Mouse (Mus musculus) forebrain, embryonic 11.5 days (tissue): Measurements from ENCODE around the gene Loxl3. TPM values are rescaled to one million over a fixed set of nuclear protein-coding genes. Genes with fewer than 3 reads are reported as not detected.

ENCODE experiments used
- ATAC-seq: fragments of 200-750 bp; cut with Nextera tagmentation; replicated peaks from 2 replicates; pipeline ENCODE4 v1.8.0; 2017; ENCODE audit warnings: moderate TSS enrichment; ENCODE audit not compliant: low FRiP score
- DNase-seq: peaks from one replicate; pipeline ENCODE4 v3.0.0-alpha.2; 2017; ENCODE audit warnings: low spot score
- H3K27ac ChIP-seq: fragments of 300-500 bp; sonication (generic); 2 replicates; pipeline ENCODE4 v1.5.1; 2014; ENCODE audit warnings: low read depth, low read length
- H3K27me3 ChIP-seq: fragments of 300-500 bp; sonication (generic); 2 replicates; pipeline ENCODE4 v1.6.1; 2014; ENCODE audit warnings: mild to moderate bottlenecking, low read length, mixed read lengths; ENCODE audit not compliant: control insufficient read depth, insufficient read depth
- H3K36me3 ChIP-seq: fragments of 300-500 bp; sonication (generic); 2 replicates; pipeline ENCODE4 v1.6.1; 2014; ENCODE audit warnings: mild to moderate bottlenecking, low read length, moderate library complexity, mixed read lengths; ENCODE audit not compliant: control insufficient read depth, insufficient read depth
- H3K4me1 ChIP-seq: fragments of 300-500 bp; sonication (generic); replicated peaks from 2 replicates; pipeline ENCODE4 v1.6.1; 2014; ENCODE audit warnings: low read length, mixed read lengths; ENCODE audit not compliant: control insufficient read depth, insufficient read depth
- H3K4me2 ChIP-seq: fragments of 300-500 bp; sonication (generic); 2 replicates; pipeline ENCODE4 v1.6.1; 2014; ENCODE audit warnings: low read depth, mild to moderate bottlenecking, low read length, moderate library complexity, mixed read lengths; ENCODE audit not compliant: severe bottlenecking
- H3K4me3 ChIP-seq: fragments of 300-500 bp; sonication (generic); 2 replicates; pipeline ENCODE4 v1.5.1; 2014; ENCODE audit warnings: low read depth, low read length
- H3K9ac ChIP-seq: fragments of 300-500 bp; sonication (generic); 2 replicates; pipeline ENCODE4 v1.6.1; 2014; ENCODE audit warnings: low read length
- H3K9me3 ChIP-seq: fragments of 300-500 bp; sonication (generic); 2 replicates; pipeline ENCODE4 v1.6.1; 2016; ENCODE audit warnings: low read length, mixed read lengths; ENCODE audit not compliant: control insufficient read depth
- WGBS: fragments of 180-500 bp; shearing (Covaris S2); extraction: QIAGEN DNeasy Blood & Tissue Kit; methylation state at CpG from one replicate; pipeline ENCODE4 v1.1.7; 2014; 5-methylcytosine and 5-hydroxymethylcytosine counted together
- polyA plus RNA-seq: library from polyadenylated mRNA; unstranded; fragments of >200 nt; fragmentation: Nextera tagmentation; extraction: Ambion mirVana; gene quantifications from 2 replicates; pipeline ENCODE4 v1.2.1, GENCODE M21; 2014

Gene Loxl3
- polyA plus RNA-seq = 9.2 and 9.9 TPM in 2 replicates

DNA sequence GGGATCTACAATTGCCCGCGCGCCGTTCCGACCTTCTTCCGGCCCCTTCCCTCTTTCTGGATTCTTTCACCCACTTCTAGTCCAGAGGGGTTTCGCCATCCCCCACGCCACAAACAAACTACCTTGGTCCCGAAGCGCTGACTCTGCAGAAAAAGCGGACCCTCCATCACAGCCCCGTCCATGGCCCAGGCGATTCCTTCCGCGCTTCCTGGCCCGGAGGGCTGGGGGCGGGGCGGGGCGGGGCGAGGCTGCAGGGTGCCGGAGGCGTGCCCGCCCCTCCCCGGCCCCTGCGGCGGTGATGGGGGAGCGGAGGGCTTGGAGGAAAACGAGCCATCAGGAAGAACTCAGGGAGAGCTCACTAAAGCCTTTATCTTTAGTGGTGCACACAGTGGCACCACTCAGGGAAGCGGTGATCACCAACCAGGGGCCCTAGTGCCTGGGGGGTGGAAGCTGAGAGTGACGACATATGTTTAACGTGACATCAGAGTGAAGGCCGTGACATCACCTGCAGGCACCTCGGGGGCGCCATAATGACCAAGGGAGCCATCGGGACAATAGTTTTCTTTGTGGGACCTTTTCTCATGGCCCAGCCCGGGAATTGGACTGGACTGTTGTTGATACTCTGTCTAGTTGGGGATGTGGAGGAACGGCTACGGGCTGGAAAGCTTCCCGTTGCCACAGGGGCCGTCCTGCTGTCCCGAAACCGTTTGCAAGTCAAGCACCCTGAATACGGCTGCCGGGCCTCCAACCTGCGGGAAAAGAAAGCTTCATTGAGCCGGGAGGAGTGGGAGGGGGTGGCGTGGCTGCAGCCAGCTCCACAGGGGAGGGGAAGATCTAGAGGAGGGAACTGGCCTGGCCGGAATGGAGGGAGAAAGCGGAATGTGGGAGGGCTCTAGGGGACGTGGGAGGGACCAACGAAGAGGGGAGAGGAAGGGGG lies at the start of gene Loxl3, which contains the start of gene Dok1:
Gene Loxl3 (plus strand): TSS at position 925 of the 937 bp plus-strand sequence.
Gene Dok1 (minus strand): TSS at position 223 of the 937 bp plus-strand sequence.
- peak within 1 kb of the TSS; percentile 90 for H3K4me2 ChIP-seq
- peak within 1 kb of the TSS; percentile 68 for H3K27ac ChIP-seq
- peak; percentile 80 for ATAC-seq
- no peaks in the 10 kb centered on the region for H3K9me3 ChIP-seq
- DNase-seq = peak; percentile 86
- no peaks in the 10 kb centered on the region for H3K36me3 ChIP-seq
- under 1% methylated on average over 51 of the region's 51 CpGs for WGBS
- H3K4me3 ChIP-seq = peak within 1 kb of the TSS; percentile 43
- peak within 1 kb of the TSS; percentile 63 for H3K9ac ChIP-seq
- peaks cover 7% of the 10 kb centered on the region for H3K4me1 ChIP-seq
- H3K27me3 ChIP-seq = peaks cover 21% of the 10 kb centered on the region

DNA sequence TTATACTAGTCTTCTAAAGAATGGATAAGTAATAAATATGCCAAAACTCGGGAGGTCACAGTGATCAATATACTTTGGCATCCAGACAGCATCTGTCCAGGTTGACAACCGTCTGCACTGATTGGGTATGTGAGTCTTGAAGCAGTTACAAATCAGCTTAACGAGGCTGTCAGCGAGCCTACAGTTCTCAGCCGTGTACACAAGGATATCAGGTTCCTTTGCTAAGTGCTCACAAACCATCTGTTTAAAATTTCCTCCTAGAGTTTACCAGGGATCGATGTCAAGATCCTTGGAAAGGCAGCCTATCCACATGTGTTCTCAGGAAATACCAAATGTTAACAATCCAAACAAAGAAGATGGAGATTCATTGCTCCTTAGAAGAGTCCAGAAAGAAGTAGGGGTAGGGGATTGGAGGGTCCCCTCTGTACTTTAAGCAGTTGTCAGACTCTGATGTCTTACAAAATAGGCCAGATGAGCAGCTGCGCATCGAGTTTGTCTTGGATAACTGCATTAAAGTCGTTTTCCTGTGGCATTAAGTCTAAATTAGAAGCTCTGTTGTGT lies 46.5 kb upstream of the Loxl3 start:
- DNase-seq (no peak), ATAC-seq (no peak)
- no peaks in the 10 kb centered on the region for H3K36me3 ChIP-seq
- no peaks in the 10 kb centered on the region for H3K9me3 ChIP-seq
- H3K4me3 ChIP-seq = no peak overlapping the region
- H3K9ac ChIP-seq = no peak overlapping the region
- H3K4me1 ChIP-seq = no peaks in the 10 kb centered on the region
- no peaks in the 10 kb centered on the region for H3K27me3 ChIP-seq
- 56% methylated on average over 9 of the region's 9 CpGs for WGBS
- no peak overlapping the region for H3K4me2 ChIP-seq
- H3K27ac ChIP-seq = no peak overlapping the region

DNA sequence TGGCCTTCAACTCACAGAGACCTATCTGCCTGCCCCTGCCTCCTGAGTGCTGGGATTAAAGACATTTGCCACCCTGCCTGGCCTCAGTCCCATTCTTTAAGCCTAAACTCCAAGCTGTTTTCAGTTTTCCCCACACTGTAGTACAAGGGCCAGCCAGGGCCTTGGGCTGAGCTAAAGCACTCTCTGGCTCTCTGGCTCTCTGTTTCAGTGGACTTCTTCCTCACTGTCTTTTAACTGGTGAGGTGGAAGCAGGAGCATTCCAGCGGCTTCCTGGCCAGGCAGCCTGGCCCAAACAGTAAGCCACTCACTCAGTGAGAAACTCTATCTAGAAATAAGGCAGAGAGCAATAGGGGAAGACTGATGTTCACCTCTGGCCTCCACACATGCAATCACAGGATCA lies 40.3 kb upstream of the Loxl3 start:
- Histone ChIP-seq H3K9ac (no peak overlapping the region), H3K4me1 (peaks cover 5% of the 10 kb centered on the region; the same call in 1 of the 2 replicates), H3K27ac (no peak overlapping the region), H3K9me3 (no peaks in the 10 kb centered on the region), H3K27me3 (no peaks in the 10 kb centered on the region), H3K36me3 (no peaks in the 10 kb centered on the region), H3K4me3 (no peak overlapping the region), H3K4me2 (no peak overlapping the region)
- DNase-seq (no peak), ATAC-seq (no peak)
- 48% methylated on average over 1 of the region's 1 CpGs for WGBS

DNA sequence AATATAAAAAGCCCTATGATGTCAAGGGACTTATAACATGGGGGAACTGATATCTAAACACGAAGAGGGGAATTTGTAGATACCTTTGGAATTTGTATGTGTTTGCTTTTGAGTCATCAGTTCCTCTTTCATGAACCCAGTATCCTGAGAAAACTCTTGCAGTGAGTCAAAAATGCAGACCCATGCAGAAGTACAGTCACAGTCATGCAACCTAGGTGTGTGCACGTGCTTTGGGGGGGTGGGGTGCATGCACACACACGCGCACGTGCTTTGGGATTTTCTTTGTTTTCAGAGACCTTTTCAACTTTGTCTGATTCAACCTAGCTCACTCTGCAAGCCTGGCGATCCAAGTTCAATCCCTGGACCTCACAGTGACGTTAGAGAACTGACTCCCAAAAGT lies 39.6 kb upstream of the Loxl3 start:
- Histone ChIP-seq H3K9me3 (no peaks in the 10 kb centered on the region), H3K27ac (no peak overlapping the region), H3K27me3 (no peaks in the 10 kb centered on the region), H3K4me2 (no peak overlapping the region), H3K36me3 (no peaks in the 10 kb centered on the region), H3K4me1 (peaks cover 5% of the 10 kb centered on the region; the same call in 1 of the 2 replicates), H3K9ac (no peak overlapping the region), H3K4me3 (no peak overlapping the region)
- 77% methylated on average over 7 of the region's 7 CpGs for WGBS
- ATAC-seq (no peak), DNase-seq (no peak)

DNA sequence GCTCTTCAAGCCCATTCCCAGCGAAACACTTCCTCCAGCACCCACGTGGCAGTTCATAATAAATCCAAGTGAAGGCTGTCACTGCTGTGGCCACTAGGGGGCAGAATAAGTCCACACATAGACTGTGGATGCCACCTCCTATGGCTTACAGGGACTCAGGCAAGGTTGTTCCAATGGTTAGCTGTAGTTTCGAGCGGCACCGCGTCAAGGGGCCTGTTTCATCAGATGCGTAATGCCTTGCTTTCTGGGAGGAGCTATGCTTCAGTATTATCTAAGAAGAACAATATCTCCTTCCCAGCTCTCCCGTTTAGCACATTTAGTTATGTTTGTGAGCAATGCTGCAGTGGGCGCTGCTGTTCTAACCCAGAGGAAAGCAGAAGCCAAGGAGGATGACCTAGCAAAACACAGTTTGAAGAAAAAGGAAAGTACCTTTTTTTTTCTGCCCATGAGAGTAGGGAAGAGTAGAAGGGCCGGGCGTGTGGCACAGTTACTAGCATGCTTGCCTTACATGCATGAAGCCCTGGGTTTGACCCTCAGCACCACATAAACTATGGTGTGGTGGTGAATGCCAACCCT lies 37.1 kb upstream of the Loxl3 start:
- WGBS = 16% methylated on average over 11 of the region's 11 CpGs
- no peaks in the 10 kb centered on the region for H3K36me3 ChIP-seq
- peak overlapping the region; percentile 8; the same call in 1 of the 2 replicates for H3K4me2 ChIP-seq
- H3K27me3 ChIP-seq = no peaks in the 10 kb centered on the region
- DNase-seq (peak; percentile 93), ATAC-seq (peak; percentile 91)
- H3K27ac ChIP-seq = no peak overlapping the region
- no peaks in the 10 kb centered on the region for H3K9me3 ChIP-seq
- H3K9ac ChIP-seq = no peak overlapping the region
- H3K4me3 ChIP-seq = no peak overlapping the region
- H3K4me1 ChIP-seq = peaks cover 5% of the 10 kb centered on the region; the same call in 1 of the 2 replicates

DNA sequence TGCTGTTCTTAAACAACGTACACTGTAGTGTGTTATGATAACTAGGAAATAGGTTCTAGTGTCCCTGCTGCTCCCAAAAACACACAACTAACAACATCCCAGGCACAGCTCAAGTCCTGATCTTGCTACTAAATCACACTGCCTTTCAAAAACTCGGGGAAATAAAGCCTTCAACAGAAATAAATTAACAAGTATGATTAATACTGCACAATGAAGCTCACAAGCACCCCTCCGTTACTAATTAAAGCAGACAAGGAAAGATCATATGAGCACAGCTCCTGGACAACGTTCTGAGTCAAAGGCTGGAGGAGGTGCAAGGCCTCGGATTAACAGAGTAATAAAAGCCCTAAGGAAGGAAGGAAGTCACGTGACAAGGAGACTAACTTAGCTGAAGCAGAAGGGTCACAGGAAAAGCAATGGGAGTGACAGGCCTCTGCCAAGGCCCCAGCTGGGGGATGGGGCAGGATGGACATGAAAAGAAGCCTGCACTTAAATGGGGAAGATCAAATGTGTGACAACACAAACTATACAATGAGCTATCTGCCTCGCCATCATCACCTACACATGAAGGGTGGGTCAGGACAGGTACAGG lies 36.4 kb upstream of the Loxl3 start:
- DNase-seq (no peak), ATAC-seq (peak; percentile 18; the same call in 1 of the 2 replicates)
- Histone ChIP-seq H3K4me3 (no peak overlapping the region), H3K4me2 (no peak overlapping the region), H3K36me3 (no peaks in the 10 kb centered on the region), H3K9me3 (no peaks in the 10 kb centered on the region), H3K27ac (no peak overlapping the region), H3K27me3 (no peaks in the 10 kb centered on the region), H3K9ac (peak overlapping the region; percentile 12; the same call in 1 of the 2 replicates), H3K4me1 (peaks cover 5% of the 10 kb centered on the region; the same call in 1 of the 2 replicates)
- WGBS = 41% methylated on average over 7 of the region's 7 CpGs

DNA sequence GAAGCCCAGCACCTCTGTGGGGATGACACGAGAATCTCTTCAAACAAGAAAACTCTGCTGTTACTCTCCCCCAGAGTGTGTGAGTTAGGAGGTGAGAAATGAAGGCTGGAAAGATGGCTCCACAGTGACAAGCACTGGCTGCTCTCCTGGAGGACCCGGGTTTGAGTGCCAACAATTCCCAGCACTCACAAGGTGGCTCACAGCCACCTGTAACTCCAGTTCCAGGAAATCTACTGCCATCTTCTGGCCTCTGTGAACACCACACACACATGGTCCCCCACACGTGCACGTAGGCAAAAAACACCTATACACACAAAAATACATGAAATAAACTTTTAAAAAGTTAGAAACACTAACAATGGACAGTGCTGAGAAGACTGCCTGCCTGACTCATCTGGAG lies 35.6 kb upstream of the Loxl3 start:
- Histone ChIP-seq H3K4me2 (no peak overlapping the region), H3K27ac (no peak overlapping the region), H3K36me3 (no peaks in the 10 kb centered on the region), H3K27me3 (no peaks in the 10 kb centered on the region), H3K4me3 (no peak overlapping the region), H3K4me1 (peaks cover 5% of the 10 kb centered on the region; the same call in 1 of the 2 replicates), H3K9ac (no peak overlapping the region), H3K9me3 (no peaks in the 10 kb centered on the region)
- DNase-seq = no peak
- 76% methylated on average over 4 of the region's 4 CpGs for WGBS
- ATAC-seq = no peak

DNA sequence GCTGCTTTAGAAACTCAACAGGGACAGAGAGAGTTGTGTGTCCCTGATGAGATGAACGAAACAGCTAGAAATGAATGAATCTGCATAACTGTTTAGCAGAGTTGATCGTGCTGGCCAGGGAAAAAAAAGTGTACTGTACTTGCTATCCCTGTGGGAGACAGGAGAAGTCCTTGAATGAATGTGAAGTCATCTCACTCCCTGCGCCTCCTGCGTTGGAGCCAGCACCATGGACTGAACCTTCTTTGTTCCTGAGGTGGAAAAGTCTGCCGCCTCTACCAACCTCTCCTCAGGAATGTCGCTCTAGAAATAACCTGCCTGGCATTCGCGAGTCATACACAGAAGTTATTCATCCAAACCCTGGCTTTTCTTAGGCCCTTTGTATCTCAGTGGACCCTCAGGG lies 34.0 kb upstream of the Loxl3 start:
- no peak for DNase-seq
- H3K9me3 ChIP-seq = no peaks in the 10 kb centered on the region
- H3K9ac ChIP-seq = no peak overlapping the region
- H3K4me3 ChIP-seq = no peak overlapping the region
- H3K4me2 ChIP-seq = no peak overlapping the region
- 68% methylated on average over 8 of the region's 8 CpGs for WGBS
- no peaks in the 10 kb centered on the region for H3K27me3 ChIP-seq
- H3K36me3 ChIP-seq = no peaks in the 10 kb centered on the region
- no peak for ATAC-seq
- H3K4me1 ChIP-seq = peaks cover 5% of the 10 kb centered on the region; the same call in 1 of the 2 replicates
- H3K27ac ChIP-seq = no peak overlapping the region
